Mouse (Mus musculus): ENCODE measurements around the gene Idh3a.
"Not testable (repeated sequence)": the region's sequence is repeated elsewhere in the genome, so short reads cannot be mapped to it uniquely, and the experiment has no call there.

Gene Idh3a

DNA sequence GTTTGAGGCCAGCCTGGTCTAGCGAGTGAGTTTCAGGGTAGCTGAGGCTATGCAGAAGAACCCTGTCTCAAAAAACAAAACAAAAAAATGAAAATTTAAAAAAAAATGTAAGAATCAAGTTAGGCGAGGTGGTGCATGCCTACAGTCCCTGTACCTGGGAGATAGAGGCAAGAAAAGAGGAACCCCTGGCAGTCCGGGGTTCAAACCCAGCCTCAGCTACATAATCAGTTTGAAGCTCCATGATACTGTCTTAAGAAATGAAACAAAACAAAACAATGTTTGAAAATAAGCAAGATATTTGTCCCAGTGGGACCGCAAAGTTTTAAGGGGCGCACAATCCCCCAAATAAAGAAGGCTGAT, 315 bp upstream of the Idh3a start:
- no peak for DNase-seq (ENCODE audit: low read depth in 1 of 2, low spot score in 2 of 2)

DNA sequence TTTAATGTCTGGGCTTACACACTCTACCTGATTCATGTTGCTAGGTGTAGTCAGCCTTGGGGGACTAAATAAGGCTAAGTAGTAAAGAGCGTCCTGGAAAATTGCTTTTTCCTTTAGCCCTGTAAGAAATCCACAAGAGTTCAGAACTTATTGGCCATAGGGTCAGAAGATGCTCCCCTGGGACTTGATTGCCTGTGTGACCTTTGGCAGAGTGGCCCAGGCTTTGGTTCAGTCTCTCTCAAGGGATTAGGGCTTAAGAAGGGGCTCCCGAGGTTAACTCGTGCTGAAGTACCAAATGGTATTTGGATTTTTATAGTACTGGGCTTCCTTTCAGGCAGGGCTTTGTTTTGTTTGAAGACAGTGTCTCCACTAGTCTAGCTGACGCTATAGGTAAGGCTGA, 1.7 kb downstream of the Idh3a start:
- no peak for DNase-seq (ENCODE audit: low read depth in 1 of 2, low spot score in 2 of 2)

DNA sequence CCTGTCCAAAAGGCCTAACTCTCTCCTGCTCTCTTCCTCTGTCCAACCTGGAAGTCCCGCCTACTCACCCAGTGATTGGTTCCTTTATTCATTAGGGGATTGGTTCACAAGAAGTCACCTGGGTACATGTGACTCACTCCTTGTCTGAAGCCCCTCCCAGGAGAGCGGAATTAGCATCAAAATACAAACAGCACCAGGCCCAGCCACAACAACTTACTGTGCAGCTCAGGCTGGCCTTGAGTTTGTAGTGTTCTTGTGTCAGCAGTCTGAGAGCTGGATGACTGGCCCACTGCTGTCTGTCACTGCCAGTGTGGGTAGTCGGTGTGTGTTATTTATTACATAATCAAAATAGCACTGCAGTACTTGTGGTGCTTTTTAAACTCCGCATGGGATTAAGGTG, 7.5 kb downstream of the Idh3a start:
- not testable (repeated sequence) for DNase-seq (ENCODE audit: low read depth in 1 of 2, low spot score in 2 of 2)

DNA sequence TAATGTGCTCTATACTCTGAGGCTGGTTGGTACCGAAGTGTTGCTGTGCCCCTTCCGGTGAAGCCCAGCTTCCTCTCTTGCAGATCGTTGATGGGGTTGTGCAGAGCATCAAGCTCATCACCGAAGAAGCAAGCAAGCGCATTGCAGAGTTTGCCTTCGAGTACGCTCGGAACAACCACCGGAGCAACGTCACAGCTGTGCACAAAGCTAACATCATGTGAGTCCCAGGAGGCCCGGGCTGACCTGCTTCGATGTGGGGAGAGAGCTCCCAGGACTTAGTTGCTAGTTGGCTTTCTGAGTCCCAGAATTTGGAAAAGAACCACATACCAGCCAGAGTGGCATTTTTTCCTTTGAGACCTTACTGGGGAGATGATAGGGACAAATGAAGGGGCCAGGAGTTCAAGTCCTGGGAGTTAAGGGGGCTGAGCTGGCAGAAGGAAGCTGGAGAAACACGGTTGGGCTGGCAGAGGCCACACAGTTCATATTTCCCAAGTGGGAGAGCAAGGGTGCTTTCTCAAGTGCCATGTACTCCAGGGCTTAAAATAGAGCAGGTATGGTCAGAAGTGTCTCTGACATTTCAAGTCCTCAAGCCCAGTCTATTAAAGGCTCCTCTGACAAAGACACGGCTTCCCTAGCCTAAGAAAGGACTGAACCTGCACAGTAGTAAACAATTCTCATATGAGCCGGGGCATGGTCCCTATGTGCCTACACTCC, 10.8 kb downstream of the Idh3a start:
- DNase-seq (ENCODE audit: low read depth in 1 of 2, low spot score in 2 of 2) = no peak

DNA sequence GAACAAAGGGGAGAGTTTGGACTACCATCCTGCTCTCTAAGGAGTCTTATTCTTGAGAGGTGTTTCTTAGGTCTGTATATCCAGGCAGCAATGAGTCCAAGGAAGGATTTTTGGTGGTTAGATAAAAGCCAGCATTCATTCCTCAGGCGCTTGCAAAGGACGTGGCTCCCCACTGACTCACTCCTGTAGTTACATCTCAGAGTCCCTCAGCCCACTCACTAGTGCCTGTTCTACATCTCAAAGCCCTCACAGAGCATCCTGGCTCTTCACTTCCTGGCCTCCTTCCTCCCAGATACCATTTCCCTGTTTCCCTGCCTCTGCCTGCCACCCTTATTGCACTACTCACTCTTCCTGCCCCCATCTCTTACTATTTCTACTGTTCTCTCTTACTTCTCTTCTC, 16.3 kb downstream of the Idh3a start:
- no peak for DNase-seq (ENCODE audit: low read depth in 1 of 2, low spot score in 2 of 2)

DNA sequence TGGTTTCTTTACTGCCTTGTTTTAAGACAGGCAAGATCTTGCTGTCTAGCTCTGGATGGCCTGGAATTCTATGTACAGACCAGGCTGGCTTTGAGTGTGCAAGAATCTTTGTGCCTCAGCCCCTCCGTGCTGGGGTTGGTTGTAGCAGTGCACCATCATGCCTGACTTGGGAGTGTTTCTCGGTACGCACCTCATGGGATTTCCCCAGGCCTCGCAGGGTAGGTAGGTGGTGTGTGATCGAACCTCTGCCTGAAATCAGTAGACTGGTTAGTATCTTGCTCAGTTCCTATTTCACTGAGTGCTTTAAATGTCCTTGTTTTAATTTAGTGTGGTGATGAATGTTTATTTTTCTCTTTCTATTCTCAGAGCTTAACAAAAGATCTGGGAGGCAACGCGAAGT, 16.8 kb downstream of the Idh3a start:
- DNase-seq (ENCODE audit: low read depth in 1 of 2, low spot score in 2 of 2) = no peak

DNA sequence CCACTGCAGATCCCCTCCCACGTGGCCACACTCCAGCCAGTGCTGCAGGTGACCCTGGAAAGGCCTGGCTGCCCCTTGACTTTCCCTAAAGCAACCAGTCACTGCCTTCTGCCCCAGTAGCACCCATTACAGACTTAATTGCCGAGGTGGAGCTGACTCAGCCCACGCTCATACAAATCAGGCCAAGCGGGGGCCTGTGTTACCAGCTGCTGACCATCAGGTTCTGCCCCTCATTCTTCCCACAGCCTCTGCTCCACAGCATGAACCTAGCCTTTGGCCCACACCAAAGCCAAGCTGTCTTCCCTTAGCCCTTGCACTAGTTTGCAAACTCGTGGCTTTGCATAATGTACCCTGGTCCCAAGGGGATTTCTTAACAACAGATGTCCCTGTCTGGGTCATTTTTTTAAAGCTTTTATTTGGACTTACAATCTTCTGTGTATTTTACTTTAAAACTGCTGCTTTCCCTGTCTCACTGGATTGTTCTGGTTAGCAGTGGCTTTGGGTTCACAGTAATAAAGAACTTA, 18.1 kb downstream of the Idh3a start:
- no peak for DNase-seq (ENCODE audit: low read depth in 1 of 2, low spot score in 2 of 2)

DNA sequence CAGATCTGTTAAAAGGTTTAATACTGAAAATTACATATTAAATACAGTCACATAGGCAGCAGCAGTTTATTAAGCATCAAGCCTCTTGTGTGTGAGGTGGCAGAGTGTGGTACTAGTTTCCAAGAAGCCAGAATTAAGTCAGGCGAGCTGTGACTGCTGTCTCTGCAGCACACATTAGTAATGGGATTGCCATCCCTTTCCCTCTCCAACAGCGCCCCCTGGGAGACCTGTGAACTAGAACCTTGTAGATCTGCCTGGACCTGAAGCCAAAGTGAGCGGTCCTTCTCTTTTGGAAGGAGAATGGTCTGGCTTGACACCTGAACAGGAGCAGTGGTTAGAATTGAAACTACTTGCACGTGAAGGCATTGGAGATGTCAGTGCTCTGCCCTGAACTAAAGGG, 18.8 kb downstream of the Idh3a start:
- DNase-seq (ENCODE audit: low read depth in 1 of 2, low spot score in 2 of 2) = no peak

DNA sequence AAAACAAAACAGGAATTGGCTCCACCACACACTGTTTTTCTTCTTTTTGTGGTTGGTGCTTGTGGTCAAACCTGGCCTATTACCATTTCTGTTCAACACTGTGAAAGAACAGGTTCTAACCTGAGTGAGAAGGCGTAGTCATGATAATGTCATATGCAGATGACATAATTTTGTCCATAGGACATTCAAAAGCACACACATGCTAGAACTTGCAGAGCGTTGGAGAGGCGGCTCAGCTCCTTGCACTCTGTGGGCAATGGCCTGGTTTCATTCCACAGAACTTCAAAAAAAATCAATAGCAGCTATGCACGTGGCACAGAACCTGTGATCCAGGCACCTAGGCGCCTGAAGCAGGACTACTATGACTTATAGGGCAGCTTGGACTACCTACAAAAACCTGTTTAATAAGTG, 26.7 kb downstream of the Idh3a start:
- DNase-seq (ENCODE audit: low read depth in 1 of 2, low spot score in 2 of 2) = no peak

DNA sequence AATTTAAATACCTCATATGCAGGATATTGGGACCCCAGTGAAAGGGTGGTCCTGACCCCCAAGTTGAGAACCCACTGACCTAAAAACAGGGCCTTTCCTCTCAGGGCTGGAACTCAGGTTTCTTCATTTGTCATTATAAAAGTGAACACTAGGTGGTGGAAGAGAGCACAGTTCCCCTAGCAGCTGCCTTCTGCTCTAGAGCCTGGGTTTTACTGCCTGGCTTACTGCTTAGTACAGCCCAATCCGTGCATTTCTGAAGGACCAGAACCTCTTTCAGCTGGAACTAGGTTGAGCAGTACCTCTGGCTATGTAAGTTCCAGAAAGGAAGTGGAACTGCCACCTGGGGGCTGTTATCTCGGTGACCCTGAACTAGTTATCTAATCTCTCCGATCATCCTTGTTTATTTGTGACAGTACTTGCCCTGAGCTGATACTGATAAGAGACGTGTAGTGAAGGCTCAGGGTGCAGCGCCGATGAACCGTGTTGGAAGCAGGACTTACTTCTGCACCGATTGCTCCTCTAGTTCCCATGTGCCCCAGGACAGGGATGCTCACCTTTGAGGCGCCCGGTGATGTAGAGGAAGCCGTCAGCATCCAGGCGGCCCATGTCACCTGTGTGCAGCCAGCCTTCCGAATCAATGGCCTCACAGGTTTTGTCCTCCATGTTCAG, 28.2 kb downstream of the Idh3a start:
- no peak for DNase-seq (ENCODE audit: low read depth in 1 of 2, low spot score in 2 of 2)

DNA sequence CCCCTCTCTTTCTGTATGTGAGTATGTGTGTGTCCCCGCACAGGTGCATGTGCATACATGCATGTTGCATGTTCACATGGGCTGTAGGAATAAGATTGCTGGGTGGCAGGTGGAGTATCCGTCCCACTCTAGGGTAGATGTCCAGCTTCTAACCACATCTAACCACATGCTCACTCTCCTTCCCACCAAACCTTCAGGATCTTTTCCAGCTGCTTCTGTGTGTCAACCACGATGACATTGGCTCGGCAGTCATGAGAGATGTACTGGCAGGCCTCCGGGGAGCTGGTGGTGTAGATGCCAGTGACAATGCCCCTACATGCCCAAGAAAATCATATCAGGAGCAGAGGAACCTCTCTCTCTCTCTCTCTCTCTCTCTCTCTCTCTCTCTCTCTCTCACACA, 41.1 kb downstream of the Idh3a start:
- DNase-seq (ENCODE audit: low read depth in 1 of 2, low spot score in 2 of 2) = no peak

DNA sequence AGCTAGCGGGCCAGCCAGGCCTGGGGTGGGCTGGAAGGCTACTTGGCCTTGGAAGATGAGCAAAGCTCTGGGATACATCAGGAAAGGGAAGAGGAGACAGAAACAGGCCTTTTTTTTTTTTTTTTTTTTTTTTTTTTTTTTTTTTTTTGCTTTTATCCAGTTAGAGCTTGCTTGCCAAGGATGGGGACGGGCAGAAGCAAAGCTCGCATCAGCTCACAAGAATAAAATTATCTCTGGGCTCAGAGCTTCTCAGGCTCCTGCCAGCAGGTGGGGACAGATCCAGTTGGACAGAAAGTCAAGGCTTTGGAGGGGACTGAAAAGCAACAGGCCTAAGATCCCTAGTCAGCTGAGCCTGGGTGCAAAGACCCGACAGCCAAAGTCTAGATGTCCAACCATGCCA, 42.6 kb downstream of the Idh3a start:
- no peak for DNase-seq (ENCODE audit: low read depth in 1 of 2, low spot score in 2 of 2)

DNA sequence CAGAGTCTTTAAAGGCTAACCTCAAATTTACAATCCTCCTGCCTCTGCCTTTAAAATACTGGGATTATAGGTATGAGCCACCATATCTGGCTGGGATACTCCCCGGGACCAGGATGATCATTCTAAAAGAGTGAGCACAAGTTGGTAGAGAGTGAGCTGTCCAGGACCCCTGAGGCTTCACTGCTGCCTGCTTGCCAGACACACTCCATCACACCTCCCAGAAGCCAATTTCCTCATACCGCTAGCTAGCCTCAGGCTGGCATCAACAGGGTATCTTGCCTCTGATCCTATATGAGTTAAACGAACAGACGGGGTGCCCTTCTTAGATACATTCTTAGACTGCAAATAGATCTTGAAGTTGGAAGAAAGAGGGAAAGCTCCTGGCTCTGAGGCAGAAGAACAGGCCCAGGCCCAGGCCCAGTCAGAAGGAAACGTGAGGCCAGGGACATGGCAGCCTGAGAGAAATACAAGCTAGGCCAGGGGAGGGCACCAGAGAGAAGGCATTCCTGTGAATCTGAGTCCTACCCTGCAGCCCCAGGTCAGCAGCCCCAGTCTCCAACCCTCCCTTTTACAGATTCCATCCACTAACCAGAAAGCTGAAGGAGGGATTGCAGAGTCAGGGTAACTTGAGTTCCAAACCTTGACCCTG, 43.6 kb downstream of the Idh3a start:
- no peak for DNase-seq (ENCODE audit: low read depth in 1 of 2, low spot score in 2 of 2)

DNA sequence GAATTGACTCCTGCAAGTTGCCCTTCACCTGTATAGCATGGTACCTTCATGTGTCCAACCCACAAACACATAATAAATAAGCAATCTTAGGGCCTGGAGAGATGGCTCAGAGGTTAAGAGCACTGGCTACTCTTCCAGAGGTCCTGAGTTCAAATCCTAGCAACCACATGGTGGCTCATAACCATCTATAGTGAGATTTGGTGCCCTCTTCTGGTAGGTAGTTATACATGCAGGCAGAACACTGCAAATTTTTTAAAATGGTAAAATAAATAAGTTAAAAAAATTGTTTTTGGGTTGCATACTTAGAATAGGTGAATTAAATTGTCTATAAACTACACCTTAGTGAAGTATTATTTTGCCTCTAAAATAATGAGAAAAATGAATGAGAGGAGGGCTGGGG, 44.8 kb downstream of the Idh3a start:
- DNase-seq (ENCODE audit: low read depth in 1 of 2, low spot score in 2 of 2) = no peak

DNA sequence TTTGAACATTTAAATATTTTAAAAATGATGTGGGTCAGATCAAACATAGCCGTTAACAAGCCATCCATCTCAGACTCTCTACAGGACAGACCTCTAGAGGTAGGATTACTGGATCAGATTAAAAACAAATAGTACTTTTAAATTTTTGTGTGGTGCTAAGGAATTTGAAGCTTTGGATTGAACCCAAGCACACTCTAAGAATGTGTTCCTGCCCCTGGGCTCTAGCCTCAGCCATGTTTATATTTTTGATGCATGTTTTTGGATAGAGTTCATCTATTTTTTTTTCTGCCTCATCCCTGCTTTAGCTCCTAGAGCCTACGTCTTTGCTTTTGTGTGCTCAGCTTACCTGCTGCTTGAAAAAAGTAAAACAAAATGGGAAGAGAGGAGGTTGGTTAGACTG, 47.3 kb downstream of the Idh3a start:
- DNase-seq (ENCODE audit: low read depth in 1 of 2, low spot score in 2 of 2) = no peak

DNA sequence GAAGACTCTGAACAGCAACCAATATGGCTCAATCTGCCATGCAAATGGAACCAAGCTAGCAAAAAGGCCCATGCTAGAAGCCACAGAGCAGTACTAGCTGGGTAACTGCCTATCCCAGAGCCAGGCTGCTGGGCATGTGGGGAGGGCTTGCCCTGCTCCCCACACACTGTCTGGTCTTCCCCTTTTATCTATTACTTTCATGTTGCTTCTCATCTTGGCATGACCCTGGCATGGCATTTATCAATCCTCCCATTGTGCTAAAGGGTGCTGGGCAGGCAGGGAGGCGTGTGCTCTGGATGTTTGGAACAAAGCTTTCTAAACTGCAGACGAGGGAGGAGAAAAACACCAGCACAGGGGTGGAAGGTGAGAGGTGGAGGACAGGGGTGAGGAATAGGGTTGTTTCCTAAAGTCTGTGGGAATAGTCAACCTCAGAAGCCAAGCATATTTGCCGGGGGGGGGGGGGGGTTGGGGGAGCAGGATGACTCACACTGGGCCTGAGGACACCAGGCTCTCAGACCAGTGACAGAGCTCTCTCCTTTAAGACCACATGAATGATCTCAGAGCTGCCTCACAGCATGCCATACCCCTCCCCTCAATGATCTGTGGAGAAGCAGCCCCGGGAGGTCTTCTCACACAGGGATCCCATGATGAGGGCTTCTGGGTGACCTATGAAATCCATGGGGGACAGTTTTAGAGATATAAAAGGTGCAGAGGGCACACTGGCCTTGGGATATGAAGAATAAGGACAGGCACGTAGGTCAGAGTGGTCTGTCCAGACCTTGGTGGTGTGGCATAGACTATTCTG, 51.6 kb downstream of the Idh3a start:
- DNase-seq (ENCODE audit: low read depth in 1 of 2, low spot score in 2 of 2) = no peak

DNA sequence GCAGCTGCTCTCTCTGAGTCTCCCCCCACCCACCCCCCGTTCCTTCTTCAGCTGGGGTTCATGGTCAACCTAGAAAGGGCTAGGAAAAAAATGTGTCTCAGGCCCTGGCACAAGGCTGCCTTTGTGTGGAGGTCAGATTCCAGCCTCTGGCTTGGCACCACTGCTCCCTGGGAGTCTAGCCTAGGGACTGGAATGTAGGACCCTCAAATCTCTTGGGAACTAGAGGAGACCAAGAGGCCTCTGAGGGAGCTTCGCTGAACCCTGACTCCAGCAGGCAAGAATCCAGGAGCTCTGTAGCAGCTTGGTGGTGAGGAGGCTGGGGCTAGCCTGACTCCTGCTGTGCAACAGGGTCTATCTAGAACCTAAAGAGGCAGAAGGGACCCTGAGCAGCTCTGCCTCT, 53.1 kb downstream of the Idh3a start:
- no peak for DNase-seq (ENCODE audit: low read depth in 1 of 2, low spot score in 2 of 2)

DNA sequence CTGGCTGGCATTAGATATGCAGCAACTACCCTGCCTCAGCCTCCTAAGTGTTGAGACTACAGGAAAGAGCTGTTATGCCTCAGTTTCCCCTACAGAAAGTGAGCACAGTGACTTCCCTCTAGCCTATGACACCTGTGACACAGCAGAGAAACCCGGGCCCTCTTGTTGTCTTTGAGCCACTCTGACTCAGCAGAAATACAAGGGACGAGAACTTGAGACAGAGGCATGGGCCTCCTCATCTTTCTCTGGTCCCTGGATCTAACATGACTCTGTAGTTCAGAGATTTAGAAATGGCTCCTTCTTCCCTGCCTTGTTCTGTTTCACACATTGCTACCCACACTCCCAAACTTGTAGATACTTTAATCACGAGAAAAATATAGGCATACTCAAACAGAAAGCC, 55.4 kb downstream of the Idh3a start:
- DNase-seq (ENCODE audit: low read depth in 1 of 2, low spot score in 2 of 2) = no peak

DNA sequence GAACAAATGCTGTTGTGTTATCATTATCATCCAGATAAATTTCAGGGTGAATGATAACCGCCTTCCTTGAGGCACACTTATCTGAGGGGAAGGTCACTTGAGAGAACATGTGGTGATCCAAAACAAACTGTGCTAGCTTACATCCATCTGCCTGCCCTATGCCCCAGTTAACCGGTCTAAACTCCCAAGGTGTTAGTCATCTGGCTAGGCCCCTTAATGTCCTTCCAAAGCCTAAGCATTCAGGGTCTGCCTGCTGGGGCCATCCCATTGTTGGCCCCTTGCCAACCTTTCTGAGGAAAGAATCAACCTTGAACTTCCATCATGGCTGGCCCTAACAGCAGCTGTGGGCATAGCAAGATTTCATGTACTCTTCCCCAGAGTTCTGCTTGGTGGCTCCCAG, 56.0 kb downstream of the Idh3a start:
- DNase-seq (ENCODE audit: low read depth in 1 of 2, low spot score in 2 of 2) = no peak

DNA sequence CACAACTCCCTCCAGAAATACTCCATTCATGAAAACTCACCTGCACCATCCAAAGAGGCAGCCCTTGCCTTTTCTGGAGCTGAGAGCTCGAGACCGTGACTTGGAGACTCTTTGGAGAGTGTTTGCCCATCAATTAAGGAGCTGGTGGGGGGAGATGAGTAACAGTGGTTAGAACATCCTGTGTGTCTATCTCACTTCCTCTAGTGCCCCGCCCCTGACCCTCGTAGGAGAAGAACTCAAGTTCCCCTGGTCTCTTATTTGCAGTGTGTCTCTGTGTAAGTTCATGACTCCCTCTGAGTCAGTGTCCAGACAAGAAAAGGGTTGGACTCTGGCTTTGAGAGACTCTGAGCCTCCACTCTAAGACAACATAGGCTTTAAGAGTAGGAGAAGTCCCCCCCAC, 56.4 kb downstream of the Idh3a start:
- peak in 1 of 2 experiments; percentile 24 for DNase-seq (ENCODE audit: low read depth in 1 of 2, low spot score in 2 of 2)

DNA sequence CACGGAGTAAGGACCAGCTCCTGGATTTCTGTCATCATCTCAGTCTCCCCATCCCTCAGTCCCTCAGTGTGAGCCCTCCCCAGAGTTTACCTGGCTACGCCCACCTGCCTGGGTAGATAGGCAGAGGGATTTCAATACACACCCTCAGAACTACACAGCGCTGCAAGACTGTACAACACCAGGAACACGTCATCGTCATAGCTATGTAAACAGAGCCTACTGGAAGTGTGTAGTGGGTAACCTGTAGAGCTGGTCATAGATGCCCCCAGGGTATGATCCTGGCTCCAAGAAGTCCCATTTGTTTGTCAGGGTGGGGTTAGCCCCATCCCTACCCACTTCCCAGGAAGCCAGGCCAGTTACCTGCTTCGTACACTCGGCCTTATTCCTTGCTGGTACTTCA, 57.0 kb downstream of the Idh3a start:
- no peak for DNase-seq (ENCODE audit: low read depth in 1 of 2, low spot score in 2 of 2)

DNA sequence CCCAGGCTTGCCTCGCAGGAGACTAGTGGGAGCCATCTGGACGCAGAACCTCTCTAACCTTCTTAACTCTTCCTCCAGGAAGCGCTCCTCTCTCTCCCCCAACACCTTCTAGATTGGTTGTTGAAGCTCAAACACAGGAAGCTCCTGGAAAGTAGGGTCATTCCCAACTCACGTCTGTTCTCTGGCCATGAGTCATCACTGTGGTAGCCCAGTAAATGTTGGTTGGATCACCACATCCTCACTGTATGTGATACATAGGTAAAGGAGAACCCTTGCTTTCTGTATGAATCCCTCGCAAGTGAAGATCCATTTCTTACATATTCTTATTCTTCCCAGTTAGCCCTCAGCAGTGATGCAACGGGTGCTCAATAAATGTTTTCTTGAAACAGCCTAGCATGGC, 59.4 kb downstream of the Idh3a start:
- no peak for DNase-seq (ENCODE audit: low read depth in 1 of 2, low spot score in 2 of 2)

Measured in monocyte, adult 2 months (primary cell).